Mouse (Mus musculus): ENCODE measurements around the gene Map3k21. TPM values are rescaled to one million over a fixed set of nuclear protein-coding genes. Genes with fewer than 3 reads are reported as not detected.

Gene Map3k21
- 0.06 TPM in 1 of 2 replicates, not detected in the other for polyA plus RNA-seq (2015; fragmentation: Nextera tagmentation; extraction: Ambion mirVana)

DNA sequence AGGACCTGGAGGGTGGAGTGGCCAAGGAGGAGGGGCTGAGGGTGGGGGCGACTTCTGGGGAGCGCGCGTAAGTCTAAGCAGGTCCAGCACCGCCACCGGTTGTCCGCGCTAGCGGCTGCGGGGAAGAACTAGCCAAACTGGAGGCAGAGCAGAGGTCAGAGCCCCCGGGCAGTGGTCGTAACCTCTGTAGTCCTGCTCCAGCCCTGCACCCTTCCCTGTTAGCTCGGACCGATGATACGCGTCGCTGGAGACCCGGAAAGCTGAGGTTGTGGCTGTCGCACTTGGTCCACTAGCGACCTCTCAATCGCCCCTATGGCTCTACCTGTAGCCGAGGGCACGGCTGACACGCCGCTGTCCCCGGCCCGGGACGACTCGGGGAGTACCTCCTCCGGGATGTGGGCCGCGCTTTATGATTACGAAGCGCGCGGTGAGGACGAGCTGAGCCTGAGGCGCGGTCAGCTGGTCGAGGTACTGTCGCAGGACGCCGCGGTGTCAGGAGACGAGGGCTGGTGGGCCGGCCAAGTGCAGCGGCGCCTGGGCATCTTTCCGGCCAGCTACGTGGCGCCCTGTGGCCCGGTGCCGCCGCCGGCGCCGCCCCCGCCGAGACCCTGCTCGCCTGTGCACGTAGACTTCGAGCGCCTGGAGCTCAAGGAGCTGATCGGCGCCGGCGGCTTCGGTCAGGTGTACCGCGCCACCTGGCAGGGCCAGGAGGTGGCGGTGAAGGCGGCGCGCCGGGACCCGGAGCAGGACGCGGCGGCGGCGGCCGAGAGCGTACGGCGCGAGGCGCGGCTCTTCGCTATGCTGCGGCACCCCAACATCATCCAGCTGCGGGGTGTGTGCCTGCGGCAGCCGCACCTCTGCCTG is at the start of gene Map3k21:
TSS of gene Map3k21 (plus strand) at position 86 of the 864 bp plus-strand sequence.

DNA sequence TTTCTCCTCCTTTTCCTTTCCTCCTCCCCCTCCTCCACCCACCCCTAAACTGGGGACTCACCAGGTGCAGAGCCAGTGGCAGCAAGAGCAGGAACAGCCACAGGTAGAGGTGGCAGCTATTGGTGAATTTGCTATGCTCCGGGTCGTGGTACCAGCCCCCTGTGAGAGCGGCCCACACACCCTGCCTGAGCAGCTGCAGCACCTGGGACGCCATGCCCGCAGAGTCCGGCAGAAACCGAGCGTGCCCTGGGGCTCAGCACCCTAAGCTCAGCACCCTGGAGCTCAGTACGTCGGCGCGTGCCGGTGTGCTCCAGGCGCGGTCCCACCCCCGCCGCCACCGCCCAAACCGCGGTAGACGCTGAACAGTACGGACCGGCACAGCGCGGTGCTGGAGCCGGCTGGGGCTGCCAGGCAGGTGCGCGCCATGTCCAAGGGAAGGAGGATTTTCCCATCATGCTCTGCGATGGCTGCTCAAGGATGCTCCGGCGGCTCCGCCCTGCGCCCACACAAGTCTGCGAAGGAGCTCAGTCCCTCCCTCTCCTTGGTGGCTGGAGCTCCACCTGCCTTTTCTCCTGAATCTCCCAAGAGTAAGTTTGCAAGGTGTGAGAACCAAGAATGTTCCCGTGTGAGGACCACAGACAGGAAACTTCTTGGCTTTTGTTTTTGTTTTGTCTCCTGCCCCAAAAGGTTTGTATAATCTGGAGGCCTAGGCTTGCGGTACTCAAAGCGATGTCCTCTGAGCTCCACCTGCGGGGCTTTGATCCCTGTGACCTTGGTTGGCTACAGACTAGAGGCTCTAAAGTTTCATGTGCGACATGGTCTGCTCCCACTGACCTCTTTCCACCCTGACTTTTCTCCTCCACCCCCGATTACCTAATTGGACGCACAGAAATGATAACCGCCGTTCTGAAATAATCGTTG is 12.1 kb upstream of the Map3k21 start, which contains the start of gene Pcnx2:
TSS of gene Pcnx2 (minus strand) at position 450 of the 921 bp plus-strand sequence.

DNA sequence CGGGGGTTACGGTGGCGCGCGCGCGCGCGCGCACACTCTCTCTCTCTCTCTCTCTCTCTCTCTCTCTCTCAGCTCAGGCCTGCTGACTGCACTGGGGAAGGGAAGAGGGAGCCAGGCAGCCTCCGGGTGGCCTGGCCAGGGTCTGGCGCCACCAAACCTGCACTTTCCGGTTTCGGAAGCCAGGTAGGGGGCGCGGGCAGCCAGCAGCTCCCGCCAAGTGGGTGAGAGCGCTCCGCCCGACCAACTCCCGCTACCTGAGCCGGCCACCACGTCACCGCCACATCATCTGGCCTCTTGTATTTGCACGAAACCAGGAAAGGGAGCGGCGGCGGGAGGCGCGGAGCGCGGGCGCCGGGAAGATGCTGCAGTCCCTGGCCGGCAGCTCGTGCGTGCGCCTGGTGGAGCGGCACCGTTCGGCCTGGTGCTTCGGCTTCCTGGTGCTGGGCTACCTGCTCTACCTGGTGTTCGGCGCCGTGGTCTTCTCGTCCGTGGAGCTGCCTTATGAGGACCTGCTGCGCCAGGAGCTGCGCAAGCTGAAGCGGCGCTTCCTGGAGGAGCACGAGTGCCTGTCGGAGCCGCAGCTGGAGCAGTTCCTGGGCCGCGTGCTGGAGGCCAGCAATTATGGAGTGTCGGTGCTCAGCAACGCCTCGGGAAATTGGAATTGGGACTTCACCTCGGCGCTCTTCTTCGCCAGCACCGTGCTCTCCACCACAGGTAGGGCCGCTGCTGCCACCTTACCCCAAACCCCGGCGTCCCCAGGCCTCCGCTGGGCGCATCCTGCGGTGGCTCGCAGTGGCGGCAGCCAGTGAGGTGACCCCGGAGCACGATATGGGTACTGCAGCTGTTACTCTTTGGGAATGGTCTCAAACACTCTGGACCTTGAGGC is 85.1 kb downstream of the Map3k21 start, which contains the start of gene Kcnk1:
TSS of gene Kcnk1 (plus strand) at position 70 of the 886 bp plus-strand sequence.

Other genes starting within 250 kb of the Map3k21 start
- gene Map10, start 240.6 kb upstream of the Map3k21 start, polyA plus RNA-seq (2015; fragmentation: Nextera tagmentation; extraction: Ambion mirVana) = 1.1 and 1.2 TPM in 2 replicates
- gene Ntpcr, start 180.5 kb upstream of the Map3k21 start, polyA plus RNA-seq (2015; fragmentation: Nextera tagmentation; extraction: Ambion mirVana) = 19.3 and 23.5 TPM in 2 replicates
- 0.17 and 0.39 TPM in 2 replicates for gene Pcnx2, start 12.1 kb upstream of the Map3k21 start, polyA plus RNA-seq (2015; fragmentation: Nextera tagmentation; extraction: Ambion mirVana)
- gene Kcnk1, start 84.7 kb downstream of the Map3k21 start, polyA plus RNA-seq (2015; fragmentation: Nextera tagmentation; extraction: Ambion mirVana) = 1.1 and 1.2 TPM in 2 replicates